Mouse (Mus musculus): ENCODE data around the gene Bmpr1a. TPM values are rescaled to one million over a fixed set of nuclear protein-coding genes. Genes with fewer than 3 reads are reported as not detected.
A peak's percentile ranks its signal among the peaks of the same experiment; 100 is the strongest.
"Not testable (repeated sequence)": the region's sequence is repeated elsewhere in the genome, so short reads cannot be mapped to it uniquely, and the experiment has no call there.

Bmpr1a gene
- polyA plus RNA-seq, 1 experiment from 2014 or later: 37.4 TPM

GRCm38 (mm10) chr14:34417501-34417900, 85.6 kb downstream of the Bmpr1a start:
- Histone ChIP-seq H3K4me3 (no peak overlapping the region), H3K4me2 (no peak overlapping the region), H3K9ac (no peak overlapping the region), H3K27ac (replicated peaks) (no peak overlapping the region), H3K27me3 (replicated peaks) (no peaks in the 10 kb centered on the region), H3K9me3 (no peaks in the 10 kb centered on the region), H3K4me1 (no peaks in the 10 kb centered on the region), H3K36me3 (peaks cover 90% of the 10 kb centered on the region)
- WGBS: 81% methylated on average over 5 of the region's 5 CpGs
- ATAC-seq (ENCODE audit: extremely low read depth, insufficient number of reproducible peaks, low FRiP score, low TSS enrichment): no peak

- H3K27ac ChIP-seq (replicated peaks); H3K4me1 ChIP-seq; ATAC-seq (ENCODE audit: extremely low read depth, insufficient number of reproducible peaks, low FRiP score, low TSS enrichment); H3K27me3 ChIP-seq (replicated peaks); H3K4me3 ChIP-seq; H3K4me2 ChIP-seq; H3K9ac ChIP-seq; H3K9me3 ChIP-seq: not testable (repeated sequence)
- 90% methylated on average over 4 of the region's 4 CpGs for WGBS
- H3K36me3 ChIP-seq: peaks cover 90% of the 10 kb centered on the region
Measured at GRCm38 (mm10) chr14:34416946-34417345, 86.2 kb downstream of the Bmpr1a start.

GRCm38 (mm10) chr14:34412164-34412896, 90.8 kb downstream of the Bmpr1a start:
- no peaks in the 10 kb centered on the region for H3K27me3 ChIP-seq (replicated peaks)

GRCm38 (mm10) chr14:34410716-34411115, 92.4 kb downstream of the Bmpr1a start:
- 94% methylated on average over 6 of the region's 6 CpGs for WGBS
- no peaks in the 10 kb centered on the region for H3K9me3 ChIP-seq
- H3K4me2 ChIP-seq: no peak overlapping the region
- peaks cover 6% of the 10 kb centered on the region; the same call in 1 of the 2 replicates for H3K4me1 ChIP-seq
- H3K9ac ChIP-seq: no peak overlapping the region
- H3K27me3 ChIP-seq (replicated peaks): no peaks in the 10 kb centered on the region
- no peak overlapping the region for H3K27ac ChIP-seq (replicated peaks)
- no peak for ATAC-seq (ENCODE audit: extremely low read depth, insufficient number of reproducible peaks, low FRiP score, low TSS enrichment)
- peaks cover 94% of the 10 kb centered on the region for H3K36me3 ChIP-seq
- no peak overlapping the region for H3K4me3 ChIP-seq

More at GRCm38 (mm10) chr14:34412164-34412896, 90.8 kb downstream of the Bmpr1a start:
- Histone ChIP-seq H3K9me3 (no peaks in the 10 kb centered on the region), H3K36me3 (peaks cover 91% of the 10 kb centered on the region), H3K4me1 (peaks cover 6% of the 10 kb centered on the region; the same call in 1 of the 2 replicates), H3K27ac (replicated peaks) (no peak overlapping the region), H3K9ac (no peak overlapping the region), H3K4me3 (no peak overlapping the region), H3K4me2 (no peak overlapping the region)
- ATAC-seq (ENCODE audit: extremely low read depth, insufficient number of reproducible peaks, low FRiP score, low TSS enrichment): no peak
- 87% methylated on average over 7 of the region's 7 CpGs for WGBS

GRCm38 (mm10) chr14:34403424-34403823, 99.7 kb downstream of the Bmpr1a start:
- Histone ChIP-seq H3K27ac (replicated peaks) (peak overlapping the region; percentile 51), H3K4me2 (no peak overlapping the region), H3K27me3 (replicated peaks) (no peaks in the 10 kb centered on the region), H3K4me3 (no peak overlapping the region), H3K9me3 (no peaks in the 10 kb centered on the region), H3K9ac (no peak overlapping the region), H3K4me1 (peaks cover 19% of the 10 kb centered on the region), H3K36me3 (peaks cover 92% of the 10 kb centered on the region)
- ATAC-seq (ENCODE audit: extremely low read depth, insufficient number of reproducible peaks, low FRiP score, low TSS enrichment): no peak
- WGBS: 85% methylated on average over 7 of the region's 7 CpGs

- Histone ChIP-seq H3K9me3 (no peaks in the 10 kb centered on the region), H3K4me2 (no peak overlapping the region), H3K27ac (replicated peaks) (peak overlapping the region; percentile 51), H3K9ac (no peak overlapping the region), H3K4me1 (peaks cover 19% of the 10 kb centered on the region), H3K4me3 (no peak overlapping the region), H3K36me3 (peaks cover 92% of the 10 kb centered on the region), H3K27me3 (replicated peaks) (no peaks in the 10 kb centered on the region)
- ATAC-seq (ENCODE audit: extremely low read depth, insufficient number of reproducible peaks, low FRiP score, low TSS enrichment): no peak
- 58% methylated on average over 8 of the region's 8 CpGs for WGBS
Measured at GRCm38 (mm10) chr14:34402871-34403270, 100.3 kb downstream of the Bmpr1a start.

GRCm38 (mm10) chr14:34401135-34401534, 102.0 kb downstream of the Bmpr1a start:
- Histone ChIP-seq H3K36me3 (peaks cover 88% of the 10 kb centered on the region), H3K27ac (replicated peaks) (no peak overlapping the region), H3K9ac (no peak overlapping the region), H3K9me3 (no peaks in the 10 kb centered on the region), H3K27me3 (replicated peaks) (no peaks in the 10 kb centered on the region), H3K4me3 (no peak overlapping the region), H3K4me2 (no peak overlapping the region), H3K4me1 (peaks cover 19% of the 10 kb centered on the region)
- WGBS: 53% methylated on average over 6 of the region's 6 CpGs
- no peak for ATAC-seq (ENCODE audit: extremely low read depth, insufficient number of reproducible peaks, low FRiP score, low TSS enrichment)

GRCm38 (mm10) chr14:34400021-34400420, 103.1 kb downstream of the Bmpr1a start:
- Histone ChIP-seq H3K4me3 (no peak overlapping the region), H3K9me3 (no peaks in the 10 kb centered on the region), H3K27ac (replicated peaks) (no peak overlapping the region), H3K36me3 (peaks cover 80% of the 10 kb centered on the region), H3K4me1 (peaks cover 16% of the 10 kb centered on the region), H3K27me3 (replicated peaks) (no peaks in the 10 kb centered on the region), H3K9ac (no peak overlapping the region), H3K4me2 (no peak overlapping the region)
- no peak for ATAC-seq (ENCODE audit: extremely low read depth, insufficient number of reproducible peaks, low FRiP score, low TSS enrichment)
- 84% methylated on average over 3 of the region's 3 CpGs for WGBS

GRCm38 (mm10) chr14:34399301-34399700, 103.8 kb downstream of the Bmpr1a start:
- H3K27me3 ChIP-seq (replicated peaks): no peaks in the 10 kb centered on the region
- H3K27ac ChIP-seq (replicated peaks): no peak overlapping the region
- H3K4me2 ChIP-seq: no peak overlapping the region
- no peak overlapping the region for H3K9ac ChIP-seq
- H3K9me3 ChIP-seq: no peaks in the 10 kb centered on the region
- H3K4me3 ChIP-seq: no peak overlapping the region
- WGBS: 74% methylated on average over 6 of the region's 6 CpGs
- peaks cover 9% of the 10 kb centered on the region for H3K4me1 ChIP-seq
- H3K36me3 ChIP-seq: peaks cover 73% of the 10 kb centered on the region
- no peak for ATAC-seq (ENCODE audit: extremely low read depth, insufficient number of reproducible peaks, low FRiP score, low TSS enrichment)

GRCm38 (mm10) chr14:34398901-34399300, 104.2 kb downstream of the Bmpr1a start:
- no peak overlapping the region for H3K4me2 ChIP-seq
- ATAC-seq (ENCODE audit: extremely low read depth, insufficient number of reproducible peaks, low FRiP score, low TSS enrichment): no peak
- H3K4me3 ChIP-seq: no peak overlapping the region
- H3K9ac ChIP-seq: no peak overlapping the region
- no peak overlapping the region for H3K27ac ChIP-seq (replicated peaks)
- 83% methylated on average over 21 of the region's 21 CpGs for WGBS
- peaks cover 69% of the 10 kb centered on the region for H3K36me3 ChIP-seq
- H3K9me3 ChIP-seq: no peaks in the 10 kb centered on the region
- H3K4me1 ChIP-seq: peaks cover 9% of the 10 kb centered on the region
- no peaks in the 10 kb centered on the region for H3K27me3 ChIP-seq (replicated peaks)

GRCm38 (mm10) chr14:34397871-34398270, 105.3 kb downstream of the Bmpr1a start:
- Histone ChIP-seq H3K4me1 (peaks cover 4% of the 10 kb centered on the region), H3K9ac (no peak overlapping the region), H3K27me3 (replicated peaks) (no peaks in the 10 kb centered on the region), H3K4me3 (no peak overlapping the region), H3K27ac (replicated peaks) (0 out of 2 replicates have a peak overlapping the region, but pooled peaks have one; percentile 7), H3K9me3 (no peaks in the 10 kb centered on the region), H3K36me3 (peaks cover 61% of the 10 kb centered on the region), H3K4me2 (no peak overlapping the region)
- 83% methylated on average over 5 of the region's 5 CpGs for WGBS
- no peak for ATAC-seq (ENCODE audit: extremely low read depth, insufficient number of reproducible peaks, low FRiP score, low TSS enrichment)

GRCm38 (mm10) chr14:34393295-34393694, 109.8 kb downstream of the Bmpr1a start:
- WGBS: 61% methylated on average over 4 of the region's 4 CpGs
- no peak overlapping the region for H3K27ac ChIP-seq (replicated peaks)
- H3K4me3 ChIP-seq: no peak overlapping the region
- H3K27me3 ChIP-seq (replicated peaks): no peaks in the 10 kb centered on the region
- no peaks in the 10 kb centered on the region for H3K4me1 ChIP-seq
- peaks cover 29% of the 10 kb centered on the region for H3K36me3 ChIP-seq
- no peaks in the 10 kb centered on the region for H3K9me3 ChIP-seq
- ATAC-seq (ENCODE audit: extremely low read depth, insufficient number of reproducible peaks, low FRiP score, low TSS enrichment): no peak
- no peak overlapping the region for H3K4me2 ChIP-seq
- no peak overlapping the region for H3K9ac ChIP-seq
